Mouse (Mus musculus): ENCODE measurements at regions not wholly inside any gene's neighbourhood (a gene's known extent, or its start where the extent isn't known, plus 50 kb on each side); places are given as distances from the start of the nearest gene placed in this dataset.
A peak's percentile ranks its signal among the peaks of the same experiment; 100 is the strongest.

GRCm38 (mm10) chr9:113601451-113601850, 106.6 kb downstream of the Pdcd6ip start:
- DNase-seq: no peak

GRCm38 (mm10) chr9:113587260-113587659, 120.8 kb downstream of the Pdcd6ip start:
- DNase-seq: no peak

GRCm38 (mm10) chr9:113586477-113586876, 121.6 kb downstream of the Pdcd6ip start:
- DNase-seq: no peak

- no peak for DNase-seq
These were observed 129.8 kb downstream of the Pdcd6ip start for GRCm38 (mm10) chr9:113578221-113578620.

- DNase-seq: no peak
These were observed 139.2 kb downstream of the Pdcd6ip start for GRCm38 (mm10) chr9:113568849-113569248.

GRCm38 (mm10) chr9:113567705-113568104, 140.4 kb downstream of the Pdcd6ip start:
- DNase-seq: no peak

GRCm38 (mm10) chr9:113566620-113567019, 141.4 kb downstream of the Pdcd6ip start:
- no peak for DNase-seq

- no peak for DNase-seq
These were observed 154.1 kb downstream of the Pdcd6ip start for GRCm38 (mm10) chr9:113553911-113554310.

- no peak for DNase-seq
These were observed 160.6 kb downstream of the Pdcd6ip start for GRCm38 (mm10) chr9:113547458-113547857.

- peak; percentile 45 for DNase-seq
These were observed 179.5 kb downstream of the Pdcd6ip start for GRCm38 (mm10) chr9:113528586-113528985.

- no peak for DNase-seq
These were observed 183.8 kb downstream of the Pdcd6ip start for GRCm38 (mm10) chr9:113524307-113524706.

GRCm38 (mm10) chr9:113523173-113523572, 184.9 kb downstream of the Pdcd6ip start:
- no peak for DNase-seq

- no peak for DNase-seq
These were observed 188.3 kb downstream of the Pdcd6ip start for GRCm38 (mm10) chr9:113519727-113520126.

GRCm38 (mm10) chr9:113518482-113518881, 189.6 kb downstream of the Pdcd6ip start:
- no peak for DNase-seq

- no peak for DNase-seq
These were observed 190.3 kb downstream of the Pdcd6ip start for GRCm38 (mm10) chr9:113517756-113518155.

GRCm38 (mm10) chr9:113515703-113516020, 192.4 kb downstream of the Pdcd6ip start:
- DNase-seq: no peak

- DNase-seq: no peak
These were observed 193.0 kb downstream of the Pdcd6ip start for GRCm38 (mm10) chr9:113514846-113515702.

GRCm38 (mm10) chr9:113511302-113511701, 196.8 kb downstream of the Pdcd6ip start:
- DNase-seq: no peak

- no peak for DNase-seq
These were observed 198.7 kb downstream of the Pdcd6ip start for GRCm38 (mm10) chr9:113509368-113509767.

- DNase-seq: peak; percentile 80
These were observed 199.2 kb downstream of the Pdcd6ip start for GRCm38 (mm10) chr9:113508821-113509220.

GRCm38 (mm10) chr9:113507561-113508460, 200.2 kb downstream of the Pdcd6ip start:
- no peak for DNase-seq

- no peak for DNase-seq
These were observed 208.8 kb downstream of the Pdcd6ip start for GRCm38 (mm10) chr9:113499246-113499645.

GRCm38 (mm10) chr9:113496176-113496732, 211.8 kb downstream of the Pdcd6ip start:
- DNase-seq: no peak
